Mouse (Mus musculus): ENCODE results near the gene Spn. TPM values are rescaled to one million over a fixed set of nuclear protein-coding genes. Genes with fewer than 3 reads are reported as not detected.

The Spn gene
- polyA plus RNA-seq, 1 experiment = 0.15 TPM

DNA sequence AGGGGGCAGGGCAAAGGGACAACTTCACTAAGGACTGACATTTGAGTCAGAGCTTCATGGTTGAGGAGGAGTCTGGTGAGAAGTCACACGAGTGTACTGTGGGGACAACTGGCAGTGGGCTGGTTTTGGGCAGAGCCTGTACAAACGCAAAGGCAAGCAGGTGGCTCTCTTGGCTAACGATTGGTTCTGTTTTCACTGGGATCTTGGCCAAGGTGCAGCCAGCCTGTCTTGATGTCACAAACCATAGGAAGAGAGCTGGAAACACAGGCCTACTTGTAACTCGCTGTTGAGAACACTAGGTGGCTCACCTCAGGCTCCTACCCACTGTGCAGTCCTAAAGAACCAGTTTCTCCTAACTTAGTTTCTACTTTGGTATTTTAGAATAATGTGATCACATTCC lies 8.0 kb downstream of the Spn start:
- no peak overlapping the region for H3K27ac ChIP-seq (ENCODE audit: insufficient read depth, low read length)
- H3K4me3 ChIP-seq (ENCODE audit: insufficient read depth, low read length) = no peak overlapping the region
- no peaks in the 10 kb centered on the region; the same call in 1 of the 2 replicates for H3K4me1 ChIP-seq (ENCODE audit: control insufficient read depth, insufficient read depth, low read length)
- TF ChIP-seq CTCF (IDR thresholded peaks at IDR 0.05; ENCODE audit: extremely low read depth, insufficient read depth, low read length) = peak; percentile 70
- no peak for TF ChIP-seq POLR2A (IDR thresholded peaks at IDR 0.05; ENCODE audit: extremely low read depth, insufficient read depth, low read length)

DNA sequence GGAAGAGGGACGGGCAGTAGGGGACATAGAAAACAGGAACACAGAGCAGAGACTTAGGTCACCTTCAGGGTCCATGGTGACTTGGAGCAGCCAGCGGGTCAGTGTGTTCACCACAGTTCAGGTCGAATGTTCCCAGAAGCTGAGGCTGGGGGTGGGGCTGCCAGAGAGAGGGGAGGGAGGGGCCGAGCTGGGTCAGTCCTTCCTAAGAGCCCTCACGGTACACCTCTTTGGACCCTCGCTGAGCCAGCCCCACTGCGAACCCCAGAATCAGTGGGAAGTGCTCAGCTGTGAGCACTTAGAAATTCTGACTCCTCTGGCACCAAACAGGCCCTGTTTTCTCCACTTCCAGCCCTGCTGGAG lies 15.7 kb downstream of the Spn start, which contains the start of gene Qprt:
Gene Qprt (minus strand): TSS at position 316 of the 360 bp plus-strand sequence.
- H3K4me3 ChIP-seq (ENCODE audit: insufficient read depth, low read length) = no peak within 1 kb of the TSS
- H3K4me1 ChIP-seq (ENCODE audit: control insufficient read depth, insufficient read depth, low read length) = no peaks in the 10 kb centered on the region
- no peak for TF ChIP-seq POLR2A (IDR thresholded peaks at IDR 0.05; ENCODE audit: extremely low read depth, insufficient read depth, low read length)
- no peak for TF ChIP-seq CTCF (IDR thresholded peaks at IDR 0.05; ENCODE audit: extremely low read depth, insufficient read depth, low read length)
- no peak within 1 kb of the TSS for H3K27ac ChIP-seq (ENCODE audit: insufficient read depth, low read length)

DNA sequence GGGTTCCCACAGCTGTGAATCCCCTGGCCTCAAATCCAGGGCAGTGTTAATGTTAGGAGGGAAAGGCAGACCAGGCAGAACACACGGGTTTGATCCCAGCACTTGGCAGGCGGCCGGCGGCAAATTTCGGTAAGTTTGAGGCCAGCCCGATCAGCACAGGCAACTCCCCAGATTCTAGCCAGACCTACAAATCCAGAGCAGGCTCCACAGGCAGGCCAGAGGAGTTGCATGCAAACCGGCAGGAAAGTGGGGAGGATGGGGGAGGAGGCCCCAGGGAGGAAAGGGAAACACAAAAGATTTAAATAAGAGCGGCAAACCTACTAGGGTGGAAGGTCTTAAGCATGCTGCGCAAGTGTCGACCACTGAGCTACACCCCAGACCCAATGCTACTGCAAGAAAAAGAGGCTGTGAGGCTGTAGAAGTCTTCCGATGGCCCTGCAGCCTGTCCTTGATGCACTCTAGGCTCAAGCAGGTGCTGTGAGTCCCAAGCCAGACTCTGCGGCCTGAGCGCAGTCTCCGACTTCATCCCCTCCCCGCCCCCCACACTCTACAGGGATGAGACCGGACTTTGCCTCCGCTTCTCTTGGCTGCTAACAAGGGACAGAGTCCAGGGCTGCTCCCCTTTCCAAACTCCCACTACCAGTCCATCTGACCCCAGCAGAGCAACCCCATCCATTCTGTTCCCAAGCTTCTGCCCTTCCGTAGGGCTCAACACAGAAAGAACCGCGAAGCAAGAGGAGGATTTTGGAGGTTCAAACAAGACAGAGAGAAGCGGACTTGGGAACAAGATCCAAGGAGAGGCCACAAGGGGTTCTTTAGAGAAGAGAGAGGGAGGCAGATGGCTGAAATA lies 16.3 kb downstream of the Spn start:
- H3K4me3 ChIP-seq (ENCODE audit: insufficient read depth, low read length) = no peak overlapping the region
- TF ChIP-seq CTCF (IDR thresholded peaks at IDR 0.05; ENCODE audit: extremely low read depth, insufficient read depth, low read length) (no peak), POLR2A (IDR thresholded peaks at IDR 0.05; ENCODE audit: extremely low read depth, insufficient read depth, low read length) (no peak)

DNA sequence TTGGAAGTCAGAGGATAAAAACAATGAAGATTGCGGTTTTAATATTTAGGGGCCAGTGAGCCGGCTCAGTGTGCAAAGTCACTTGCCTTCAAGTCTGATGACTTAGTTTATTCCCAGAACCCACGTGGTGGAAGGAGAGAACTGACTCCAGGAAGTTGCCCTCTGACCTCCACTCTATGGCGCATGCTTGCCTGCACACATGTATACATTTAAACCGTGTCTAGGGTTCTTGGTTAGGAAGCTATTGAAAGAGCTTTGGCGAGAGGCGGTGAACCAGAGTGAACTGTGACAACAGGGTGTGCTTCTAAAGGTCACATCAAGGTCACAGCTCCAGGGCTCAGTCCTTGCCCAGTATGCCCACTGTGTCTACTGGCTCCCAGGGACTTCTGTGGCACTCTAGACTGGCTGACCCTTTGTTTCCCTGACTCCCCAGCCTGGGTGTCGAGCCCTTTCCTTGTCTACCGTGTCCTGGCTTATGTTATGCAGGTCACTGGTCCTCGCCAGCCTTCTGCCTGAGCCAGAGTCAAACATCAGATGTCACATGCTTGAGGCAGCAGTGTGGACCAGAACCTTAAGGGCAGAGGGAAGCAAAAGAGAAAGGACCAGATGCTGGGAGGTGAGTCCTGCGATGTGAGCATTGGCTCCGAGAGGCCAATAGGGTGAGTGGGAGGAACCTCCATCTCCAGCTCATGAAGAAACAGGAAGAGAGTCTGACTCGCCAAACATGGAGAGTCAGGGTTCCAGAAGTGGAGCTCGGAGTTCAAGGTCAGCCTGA lies 18.8 kb downstream of the Spn start:
- H3K27ac ChIP-seq (ENCODE audit: insufficient read depth, low read length) = no peak overlapping the region
- TF ChIP-seq CTCF (IDR thresholded peaks at IDR 0.05; ENCODE audit: extremely low read depth, insufficient read depth, low read length) = no peak
- TF ChIP-seq POLR2A (IDR thresholded peaks at IDR 0.05; ENCODE audit: extremely low read depth, insufficient read depth, low read length) = no peak
- H3K4me3 ChIP-seq (ENCODE audit: insufficient read depth, low read length) = no peak overlapping the region

More for the DNA sequence above, 16.3 kb downstream of the Spn start:
- no peaks in the 10 kb centered on the region for H3K4me1 ChIP-seq (ENCODE audit: control insufficient read depth, insufficient read depth, low read length)
- no peak overlapping the region for H3K27ac ChIP-seq (ENCODE audit: insufficient read depth, low read length)

DNA sequence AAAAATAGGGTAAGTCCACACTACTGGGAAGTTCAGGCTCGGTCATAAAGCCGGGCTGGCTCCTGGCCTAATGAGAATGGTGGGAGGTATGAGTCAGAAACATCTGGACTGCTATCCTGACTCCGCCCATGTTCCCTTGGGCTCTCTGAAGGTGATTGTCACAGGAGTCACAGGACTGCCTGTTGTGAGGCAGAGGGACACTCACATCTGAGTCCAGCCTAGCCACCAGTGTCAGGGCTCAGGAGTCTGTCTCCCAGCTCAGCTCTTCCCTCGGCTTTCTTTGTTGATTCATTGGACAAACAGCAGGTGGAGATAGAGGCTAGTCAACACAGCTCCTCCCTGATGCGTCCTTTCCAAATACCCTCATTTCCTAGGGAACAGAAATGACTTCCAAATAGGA lies 19.7 kb downstream of the Spn start:
- Histone ChIP-seq H3K27ac (ENCODE audit: insufficient read depth, low read length) (no peak overlapping the region), H3K4me3 (ENCODE audit: insufficient read depth, low read length) (no peak overlapping the region), H3K4me1 (ENCODE audit: control insufficient read depth, insufficient read depth, low read length) (peaks cover 5% of the 10 kb centered on the region)
- TF ChIP-seq POLR2A (IDR thresholded peaks at IDR 0.05; ENCODE audit: extremely low read depth, insufficient read depth, low read length) (no peak), CTCF (IDR thresholded peaks at IDR 0.05; ENCODE audit: extremely low read depth, insufficient read depth, low read length) (peak; percentile 37; the same call in 1 of the 2 replicates)

More for the DNA sequence above, 18.8 kb downstream of the Spn start:
- peaks cover 4% of the 10 kb centered on the region; the same call in 1 of the 2 replicates for H3K4me1 ChIP-seq (ENCODE audit: control insufficient read depth, insufficient read depth, low read length)

- TF ChIP-seq CTCF (IDR thresholded peaks at IDR 0.05; ENCODE audit: extremely low read depth, insufficient read depth, low read length) (no peak), POLR2A (IDR thresholded peaks at IDR 0.05; ENCODE audit: extremely low read depth, insufficient read depth, low read length) (no peak)
- no peak overlapping the region; the same call in 1 of the 2 replicates for H3K27ac ChIP-seq (ENCODE audit: insufficient read depth, low read length)
- H3K4me1 ChIP-seq (ENCODE audit: control insufficient read depth, insufficient read depth, low read length) = peaks cover 5% of the 10 kb centered on the region
- H3K4me3 ChIP-seq (ENCODE audit: insufficient read depth, low read length) = no peak overlapping the region
These were observed 21.2 kb downstream of the Spn start for GRCm38 (mm10) chr7:127116331-127116935.

- Histone ChIP-seq H3K4me3 (ENCODE audit: insufficient read depth, low read length) (no peak overlapping the region), H3K4me1 (ENCODE audit: control insufficient read depth, insufficient read depth, low read length) (peaks cover 5% of the 10 kb centered on the region), H3K27ac (ENCODE audit: insufficient read depth, low read length) (no peak overlapping the region)
- TF ChIP-seq POLR2A (IDR thresholded peaks at IDR 0.05; ENCODE audit: extremely low read depth, insufficient read depth, low read length) (no peak), CTCF (IDR thresholded peaks at IDR 0.05; ENCODE audit: extremely low read depth, insufficient read depth, low read length) (no peak)
These were observed 22.7 kb downstream of the Spn start for GRCm38 (mm10) chr7:127114920-127115319.

DNA sequence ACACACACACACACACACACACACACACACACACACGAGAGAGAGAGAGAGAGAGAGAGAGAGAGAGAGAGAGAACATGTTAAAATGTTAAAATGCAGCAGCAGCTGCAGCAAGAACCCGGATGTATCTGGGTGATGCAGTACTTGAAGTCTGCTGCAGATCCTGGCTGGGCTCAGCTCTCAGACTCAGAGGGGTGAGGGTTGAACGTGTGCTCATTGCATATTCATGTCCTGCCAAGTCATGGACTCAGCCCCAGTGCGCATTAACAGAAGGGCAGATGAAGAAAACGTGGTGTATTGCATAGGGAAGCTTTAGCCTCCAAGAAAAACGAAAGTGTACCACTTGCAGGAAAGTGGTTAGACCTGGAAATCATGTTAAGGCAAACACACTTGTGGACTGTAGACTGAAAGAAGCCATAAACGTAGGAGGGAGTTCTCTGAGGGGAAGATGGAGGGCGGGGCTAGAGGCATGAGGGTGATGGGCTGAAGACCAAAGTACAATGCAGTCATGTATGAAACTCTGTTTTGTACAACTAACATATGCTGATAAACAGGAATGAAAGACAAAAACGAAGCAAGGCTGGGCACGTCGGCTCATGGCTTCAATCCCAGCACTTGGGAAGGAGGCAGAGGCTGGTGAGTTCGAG lies 23.9 kb downstream of the Spn start:
- no peak overlapping the region for H3K4me3 ChIP-seq (ENCODE audit: insufficient read depth, low read length)
- H3K27ac ChIP-seq (ENCODE audit: insufficient read depth, low read length) = no peak overlapping the region
- peaks cover 5% of the 10 kb centered on the region for H3K4me1 ChIP-seq (ENCODE audit: control insufficient read depth, insufficient read depth, low read length)
- TF ChIP-seq POLR2A (IDR thresholded peaks at IDR 0.05; ENCODE audit: extremely low read depth, insufficient read depth, low read length) = no peak
- TF ChIP-seq CTCF (IDR thresholded peaks at IDR 0.05; ENCODE audit: extremely low read depth, insufficient read depth, low read length) = no peak

All from cortical plate, adult 2 months (tissue).